Mouse (Mus musculus): ENCODE data around the gene Tmem80. TPM values are rescaled to one million over a fixed set of nuclear protein-coding genes. Genes with fewer than 3 reads are reported as not detected.

The Tmem80 gene
- total RNA-seq, 2 experiments from 2014 or later = 14.2 to 14.6 TPM

- no peak for DNase-seq (ENCODE audit: low spot score in 2 of 2)
These were observed 8.1 kb upstream of the Tmem80 start for GRCm38 (mm10) chr7:141319446-141319845.

GRCm38 (mm10) chr7:141324686-141325085 is 2.9 kb upstream of the Tmem80 start:
- no peak for DNase-seq (ENCODE audit: low spot score in 2 of 2)

GRCm38 (mm10) chr7:141326546-141327446 is 743 bp upstream of the Tmem80 start:
- DNase-seq (ENCODE audit: low spot score in 2 of 2) = no peak

- no peak for DNase-seq (ENCODE audit: low spot score in 2 of 2)
These were observed 943 bp downstream of the Tmem80 start for GRCm38 (mm10) chr7:141328373-141328990.

- no peak for DNase-seq (ENCODE audit: low spot score in 2 of 2)
These were observed 3.2 kb downstream of the Tmem80 start for GRCm38 (mm10) chr7:141330706-141331105.

GRCm38 (mm10) chr7:141331990-141332389 is 4.5 kb downstream of the Tmem80 start:
- DNase-seq (ENCODE audit: low spot score in 2 of 2) = no peak

- DNase-seq (ENCODE audit: low spot score in 2 of 2) = no peak
These were observed 7.6 kb downstream of the Tmem80 start for GRCm38 (mm10) chr7:141335044-141335579.

- DNase-seq (ENCODE audit: low spot score in 2 of 2) = no peak
These were observed 8.1 kb downstream of the Tmem80 start for GRCm38 (mm10) chr7:141335682-141336081.

- no peak for DNase-seq (ENCODE audit: low spot score in 2 of 2)
These were observed 8.8 kb downstream of the Tmem80 start for GRCm38 (mm10) chr7:141336296-141336695.

- no peak for DNase-seq (ENCODE audit: low spot score in 2 of 2)
These were observed 10.3 kb downstream of the Tmem80 start for GRCm38 (mm10) chr7:141337716-141338416.

- DNase-seq (ENCODE audit: low spot score in 2 of 2) = no peak
These were observed 11.1 kb downstream of the Tmem80 start, which contains the start of gene Eps8l2 for GRCm38 (mm10) chr7:141338576-141339131. Gene Eps8l2 (plus strand): TSS chr7:141338880.

- DNase-seq (ENCODE audit: low spot score in 2 of 2) = no peak
These were observed 11.8 kb downstream of the Tmem80 start for GRCm38 (mm10) chr7:141339215-141339920.

- no peak for DNase-seq (ENCODE audit: low spot score in 2 of 2)
These were observed 12.5 kb downstream of the Tmem80 start for GRCm38 (mm10) chr7:141340023-141340422.

- no peak for DNase-seq (ENCODE audit: low spot score in 2 of 2)
These were observed 12.9 kb downstream of the Tmem80 start for GRCm38 (mm10) chr7:141340476-141340875.

GRCm38 (mm10) chr7:141341689-141342226 is 14.2 kb downstream of the Tmem80 start:
- DNase-seq (ENCODE audit: low spot score in 2 of 2) = no peak

GRCm38 (mm10) chr7:141343230-141343629 is 15.7 kb downstream of the Tmem80 start:
- DNase-seq (ENCODE audit: low spot score in 2 of 2) = no peak

- no peak for DNase-seq (ENCODE audit: low spot score in 2 of 2)
These were observed 16.2 kb downstream of the Tmem80 start for GRCm38 (mm10) chr7:141343696-141344095.

GRCm38 (mm10) chr7:141344787-141345186 is 17.2 kb downstream of the Tmem80 start:
- no peak for DNase-seq (ENCODE audit: low spot score in 2 of 2)

- DNase-seq (ENCODE audit: low spot score in 2 of 2) = no peak
These were observed 23.5 kb downstream of the Tmem80 start for GRCm38 (mm10) chr7:141351061-141351460.

- no peak for DNase-seq (ENCODE audit: low spot score in 2 of 2)
These were observed 27.5 kb downstream of the Tmem80 start for GRCm38 (mm10) chr7:141355051-141355450.

Data from gastrocnemius, postnatal 4 days (tissue).